Mouse (Mus musculus) liver, embryonic 13.5 days (tissue): ENCODE measurements at regions not wholly inside any gene's neighbourhood (a gene's known extent, or its start where the extent isn't known, plus 50 kb on each side); places are given as distances from the start of the nearest gene placed in this dataset.
A peak's percentile ranks its signal among the peaks of the same experiment; 100 is the strongest.

ENCODE experiments used
- ATAC-seq: fragments of 200-750 bp; cut with Nextera tagmentation; 2 replicates; pipeline ENCODE4 v1.8.0; 2017; ENCODE audit warnings: low read depth, mild to moderate bottlenecking, moderate number of reproducible peaks, moderate library complexity
- DNase-seq: peaks from one replicate; pipeline ENCODE4 v3.0.0; 2022
- H3K27ac ChIP-seq: fragments of 300-500 bp; sonication (generic); 2 replicates; pipeline ENCODE4 v1.5.1; 2015; ENCODE audit warnings: moderate library complexity, mild to moderate bottlenecking, inconsistent platforms
- H3K27me3 ChIP-seq: fragments of 300-500 bp; sonication (generic); 2 replicates; pipeline ENCODE4 v1.6.1; 2015; ENCODE audit warnings: mild to moderate bottlenecking, inconsistent platforms
- H3K36me3 ChIP-seq: fragments of 300-500 bp; sonication (generic); 2 replicates; pipeline ENCODE4 v1.6.1; 2015; ENCODE audit warnings: mild to moderate bottlenecking, inconsistent platforms
- H3K4me1 ChIP-seq: fragments of 300-500 bp; sonication (generic); replicated peaks from 2 replicates; pipeline ENCODE4 v1.6.1; 2015; ENCODE audit warnings: inconsistent platforms
- H3K4me2 ChIP-seq: fragments of 300-500 bp; sonication (generic); 2 replicates; pipeline ENCODE4 v1.6.1; 2015; ENCODE audit warnings: inconsistent platforms, mild to moderate bottlenecking, moderate library complexity
- H3K4me3 ChIP-seq: fragments of 300-500 bp; sonication (generic); replicated peaks from 2 replicates; pipeline ENCODE4 v1.5.1; 2015; ENCODE audit warnings: mild to moderate bottlenecking, inconsistent platforms
- H3K9ac ChIP-seq: fragments of 300-500 bp; sonication (generic); 2 replicates; pipeline ENCODE4 v1.6.1; 2015; ENCODE audit warnings: mild to moderate bottlenecking, inconsistent platforms
- H3K9me3 ChIP-seq: fragments of 300-500 bp; sonication (generic); replicated peaks from 2 replicates; pipeline ENCODE4 v1.6.1; 2016; ENCODE audit warnings: inconsistent platforms
- WGBS: fragments of 180-500 bp; shearing (Covaris S2); methylation state at CpG from one replicate; pipeline ENCODE4 v1.1.7; 2015; ENCODE audit not compliant: insufficient replicate concordance; 5-methylcytosine and 5-hydroxymethylcytosine counted together

- no peak overlapping the region for H3K4me3 ChIP-seq
- H3K27me3 ChIP-seq = peaks cover 4% of the 10 kb centered on the region; the same call in 1 of the 2 replicates
- H3K4me1 ChIP-seq = peaks cover 7% of the 10 kb centered on the region; the same call in 1 of the 2 replicates
- no peaks in the 10 kb centered on the region for H3K9me3 ChIP-seq
- DNase-seq (no peak), ATAC-seq (no peak)
- H3K36me3 ChIP-seq = no peaks in the 10 kb centered on the region
- WGBS = 66% methylated on average over 7 of the region's 7 CpGs
- no peak overlapping the region for H3K27ac ChIP-seq
- H3K9ac ChIP-seq = no peak overlapping the region
- no peak overlapping the region for H3K4me2 ChIP-seq
These were observed 82.8 kb upstream of the Vps8 start for GRCm38 (mm10) chr16:21340136-21340535.

- Histone ChIP-seq H3K36me3 (no peaks in the 10 kb centered on the region), H3K27me3 (peaks cover 22% of the 10 kb centered on the region), H3K9ac (no peak overlapping the region), H3K4me3 (no peak overlapping the region), H3K4me2 (no peak overlapping the region), H3K4me1 (no peaks in the 10 kb centered on the region; the same call in 1 of the 2 replicates), H3K27ac (no peak overlapping the region), H3K9me3 (no peaks in the 10 kb centered on the region)
- WGBS = 39% methylated on average over 1 of the region's 1 CpGs
- DNase-seq (no peak), ATAC-seq (no peak)
These were observed 73.0 kb upstream of the Vps8 start for GRCm38 (mm10) chr16:21349869-21350268.

DNA sequence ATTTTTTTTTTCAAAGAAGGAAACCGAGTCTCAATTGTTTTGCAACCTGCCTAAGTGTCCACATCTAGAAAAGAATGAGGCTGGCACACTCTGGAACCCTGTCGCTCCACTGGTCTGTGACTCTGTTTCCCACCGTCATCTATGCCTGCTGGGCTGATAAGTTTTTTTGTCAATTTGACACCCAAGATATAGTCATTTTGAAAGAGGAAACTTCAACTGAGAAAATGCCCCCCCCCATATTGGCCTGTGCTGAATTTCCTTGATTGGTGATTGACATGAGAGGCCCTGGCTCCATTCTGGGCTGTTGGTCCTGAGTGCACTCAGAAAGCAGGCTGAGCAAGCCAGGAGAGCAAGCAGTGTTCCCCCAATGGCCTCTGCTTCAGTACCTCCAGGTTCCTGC is 71.6 kb upstream of the Vps8 start:
- H3K9me3 ChIP-seq = no peaks in the 10 kb centered on the region
- no peak overlapping the region for H3K9ac ChIP-seq
- H3K4me2 ChIP-seq = no peak overlapping the region
- no peak for ATAC-seq
- DNase-seq = no peak
- H3K27me3 ChIP-seq = peaks cover 22% of the 10 kb centered on the region
- H3K36me3 ChIP-seq = no peaks in the 10 kb centered on the region
- 57% methylated on average over 3 of the region's 3 CpGs for WGBS
- peaks cover 14% of the 10 kb centered on the region for H3K4me1 ChIP-seq
- H3K4me3 ChIP-seq = no peak overlapping the region
- H3K27ac ChIP-seq = no peak overlapping the region

DNA sequence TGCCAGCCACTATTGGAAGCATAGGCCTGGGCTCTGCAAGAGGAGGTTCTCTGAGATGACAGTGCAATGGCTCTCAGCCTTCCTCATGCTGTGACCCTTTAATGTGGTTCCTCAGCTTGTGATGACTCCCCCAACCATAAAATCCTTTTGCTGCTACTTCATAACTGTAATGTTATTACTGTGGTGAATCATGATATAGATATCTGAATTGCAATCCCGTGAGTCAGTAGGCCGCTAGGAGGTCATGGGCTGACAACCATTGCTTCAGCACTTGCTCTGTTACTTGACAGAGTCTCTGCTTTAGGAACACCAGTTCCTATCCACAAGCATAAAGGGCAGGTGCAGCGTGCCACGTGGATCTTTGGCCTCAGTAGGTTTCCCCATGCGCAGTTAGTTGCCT is 69.8 kb upstream of the Vps8 start:
- H3K27me3 ChIP-seq = peaks cover 22% of the 10 kb centered on the region
- H3K36me3 ChIP-seq = no peaks in the 10 kb centered on the region
- peaks cover 32% of the 10 kb centered on the region for H3K4me1 ChIP-seq
- 59% methylated on average over 5 of the region's 5 CpGs for WGBS
- no peak overlapping the region for H3K4me2 ChIP-seq
- DNase-seq (no peak), ATAC-seq (no peak)
- no peak overlapping the region for H3K27ac ChIP-seq
- no peak overlapping the region for H3K4me3 ChIP-seq
- no peak overlapping the region for H3K9ac ChIP-seq
- H3K9me3 ChIP-seq = no peaks in the 10 kb centered on the region

DNA sequence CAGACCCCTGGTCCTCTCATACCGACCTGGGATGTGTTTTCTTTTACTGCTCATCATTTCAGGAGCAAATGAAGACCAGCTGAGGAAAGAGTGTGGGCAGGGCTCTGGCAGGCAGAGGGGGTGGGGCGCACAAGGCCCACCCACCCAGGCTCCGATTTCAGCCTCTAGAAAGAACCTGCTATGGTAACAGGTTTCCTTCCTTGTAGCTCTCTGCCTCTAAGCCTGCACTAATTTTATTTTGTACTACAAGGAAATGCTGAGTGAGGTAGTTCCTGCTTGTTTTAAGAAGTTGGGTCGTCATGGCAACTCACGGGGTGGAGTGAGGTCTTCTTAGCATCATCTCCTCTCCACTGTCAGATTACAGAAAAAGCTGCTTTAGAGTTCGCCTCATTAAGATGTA is 69.4 kb upstream of the Vps8 start:
- Histone ChIP-seq H3K27ac (no peak overlapping the region), H3K9ac (no peak overlapping the region), H3K36me3 (no peaks in the 10 kb centered on the region), H3K9me3 (no peaks in the 10 kb centered on the region), H3K4me3 (no peak overlapping the region), H3K4me1 (peaks cover 37% of the 10 kb centered on the region), H3K27me3 (peaks cover 22% of the 10 kb centered on the region), H3K4me2 (no peak overlapping the region)
- no peak for DNase-seq
- 16% methylated on average over 6 of the region's 6 CpGs for WGBS
- ATAC-seq = no peak

DNA sequence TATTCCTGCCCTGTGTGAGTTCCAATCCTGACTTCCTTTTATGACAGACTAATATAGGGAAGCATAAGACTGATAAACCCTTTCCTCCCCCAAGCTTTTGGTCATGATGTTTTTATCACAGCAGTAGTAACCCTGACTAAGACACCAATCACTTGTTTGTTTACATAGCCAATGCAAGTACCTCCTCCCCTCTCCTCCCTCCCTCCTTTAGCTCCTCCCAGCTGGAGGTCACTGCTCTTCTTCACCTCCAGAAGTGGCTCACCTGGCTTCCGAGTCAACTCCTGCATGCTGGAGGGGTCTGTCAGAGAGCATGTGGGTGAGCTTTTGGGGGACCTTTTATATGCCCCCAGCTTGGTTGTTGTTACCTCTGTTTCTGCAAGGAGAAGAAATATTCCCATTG is 67.3 kb upstream of the Vps8 start:
- peak overlapping the region; percentile 99 for H3K27ac ChIP-seq
- H3K4me3 ChIP-seq = no peak overlapping the region
- ATAC-seq (peak; percentile 17; the same call in 1 of the 2 replicates), DNase-seq (no peak)
- WGBS = 68% methylated on average over 1 of the region's 1 CpGs
- H3K36me3 ChIP-seq = no peaks in the 10 kb centered on the region
- H3K27me3 ChIP-seq = peaks cover 18% of the 10 kb centered on the region
- H3K4me1 ChIP-seq = peaks cover 56% of the 10 kb centered on the region
- H3K9me3 ChIP-seq = no peaks in the 10 kb centered on the region
- peak overlapping the region; percentile 7; the same call in 1 of the 2 replicates for H3K4me2 ChIP-seq
- H3K9ac ChIP-seq = no peak overlapping the region

DNA sequence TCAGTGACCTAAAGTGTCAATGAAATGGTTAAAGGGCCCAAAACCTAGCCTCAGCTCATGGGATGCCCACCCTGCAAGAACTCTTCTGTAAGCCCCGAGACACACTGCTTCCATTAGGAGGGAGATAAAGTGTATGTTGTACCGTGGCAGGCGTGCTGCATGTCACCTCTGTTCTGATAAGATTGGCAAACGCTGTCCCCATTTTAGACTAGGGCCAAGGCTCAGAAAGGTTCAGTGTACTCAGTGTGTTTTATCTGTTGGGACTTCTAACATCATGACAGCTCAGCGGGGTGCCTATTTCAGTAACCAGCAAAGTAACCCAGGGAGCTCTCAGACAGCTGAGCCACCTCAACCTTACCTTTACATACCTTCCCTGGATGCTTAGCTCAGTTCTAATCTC is 65.5 kb upstream of the Vps8 start:
- WGBS = 2% methylated on average over 5 of the region's 5 CpGs
- Histone ChIP-seq H3K4me1 (peaks cover 74% of the 10 kb centered on the region), H3K27me3 (peaks cover 18% of the 10 kb centered on the region), H3K4me3 (peak overlapping the region; percentile 37), H3K27ac (peak overlapping the region; percentile 99), H3K9ac (peak overlapping the region; percentile 72), H3K9me3 (no peaks in the 10 kb centered on the region), H3K4me2 (peak overlapping the region; percentile 69), H3K36me3 (no peaks in the 10 kb centered on the region)
- ATAC-seq (peak; percentile 83), DNase-seq (peak; percentile 76)

GRCm38 (mm10) chr16:21358313-21358920 is 64.5 kb upstream of the Vps8 start:
- Histone ChIP-seq H3K27ac (peak overlapping the region; percentile 99), H3K36me3 (no peaks in the 10 kb centered on the region), H3K4me3 (peak overlapping the region; percentile 37), H3K4me2 (peak overlapping the region; percentile 69), H3K4me1 (peaks cover 81% of the 10 kb centered on the region), H3K9me3 (no peaks in the 10 kb centered on the region), H3K27me3 (peaks cover 8% of the 10 kb centered on the region; the same call in 1 of the 2 replicates), H3K9ac (peak overlapping the region; percentile 72)
- 21% methylated on average over 12 of the region's 12 CpGs for WGBS
- DNase-seq (peak; percentile 33), ATAC-seq (peak; percentile 18)

- peaks cover 87% of the 10 kb centered on the region for H3K4me1 ChIP-seq
- ATAC-seq (peak; percentile 88), DNase-seq (peak; percentile 74)
- no peaks in the 10 kb centered on the region for H3K9me3 ChIP-seq
- H3K4me2 ChIP-seq = peak overlapping the region; percentile 69
- peaks cover 2% of the 10 kb centered on the region; the same call in 1 of the 2 replicates for H3K27me3 ChIP-seq
- H3K4me3 ChIP-seq = peak overlapping the region; percentile 37; the same call in 1 of the 2 replicates
- H3K9ac ChIP-seq = peak overlapping the region; percentile 72
- peak overlapping the region; percentile 99 for H3K27ac ChIP-seq
- no peaks in the 10 kb centered on the region for H3K36me3 ChIP-seq
- 14% methylated on average over 4 of the region's 4 CpGs for WGBS
These were observed 63.5 kb upstream of the Vps8 start for GRCm38 (mm10) chr16:21359459-21359858.

DNA sequence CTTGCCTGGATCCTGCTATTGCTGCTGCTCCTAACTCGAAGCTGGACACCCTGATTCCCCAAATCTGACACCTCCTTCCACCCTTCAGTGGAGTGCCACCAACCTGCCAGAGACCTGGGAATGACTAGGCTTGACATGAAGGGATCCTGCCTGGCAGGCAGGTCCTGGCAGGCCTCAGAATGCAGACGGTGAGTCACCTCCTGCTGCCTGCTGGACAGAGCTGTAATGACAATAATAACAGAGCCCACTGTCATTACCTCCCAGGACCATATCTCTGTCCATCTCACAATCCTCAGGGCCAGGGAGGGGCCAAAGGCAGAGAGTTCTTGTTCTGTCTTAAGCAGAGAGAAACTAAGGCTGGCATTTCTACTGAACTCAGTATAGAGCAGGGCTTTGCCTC is 61.5 kb upstream of the Vps8 start:
- H3K27ac ChIP-seq = peak overlapping the region; percentile 99
- DNase-seq = no peak

GRCm38 (mm10) chr16:21362663-21363367 is 60.1 kb upstream of the Vps8 start:
- Histone ChIP-seq H3K27me3 (no peaks in the 10 kb centered on the region), H3K9ac (no peak overlapping the region), H3K4me1 (peaks cover 63% of the 10 kb centered on the region), H3K27ac (no peak overlapping the region), H3K36me3 (no peaks in the 10 kb centered on the region), H3K9me3 (no peaks in the 10 kb centered on the region), H3K4me3 (no peak overlapping the region), H3K4me2 (no peak overlapping the region)
- 67% methylated on average over 12 of the region's 12 CpGs for WGBS
- DNase-seq (no peak), ATAC-seq (no peak)

More for the DNA sequence above, 61.5 kb upstream of the Vps8 start:
- peak overlapping the region; percentile 8; the same call in 1 of the 2 replicates for H3K9ac ChIP-seq
- H3K4me2 ChIP-seq = no peak overlapping the region
- no peak for ATAC-seq
- H3K9me3 ChIP-seq = no peaks in the 10 kb centered on the region
- no peak overlapping the region for H3K4me3 ChIP-seq
- 34% methylated on average over 2 of the region's 2 CpGs for WGBS
- H3K36me3 ChIP-seq = no peaks in the 10 kb centered on the region
- peaks cover 77% of the 10 kb centered on the region for H3K4me1 ChIP-seq
- no peaks in the 10 kb centered on the region for H3K27me3 ChIP-seq
